Mouse (Mus musculus) ovary, adult 18-20 months (tissue): ENCODE measurements around the gene Stard10.

ENCODE experiments used
- DNase-seq: peaks from one replicate; pipeline ENCODE4 v3.0.0; 2022; ENCODE audit warnings: low spot score, mixed read lengths

Stard10 gene

GRCm38 (mm10) chr7:101302691-101303090 is 14.2 kb upstream of the Stard10 start:
- no peak for DNase-seq

GRCm38 (mm10) chr7:101306841-101307240 is 10.0 kb upstream of the Stard10 start:
- no peak for DNase-seq

GRCm38 (mm10) chr7:101309985-101310326 is 6.9 kb upstream of the Stard10 start:
- DNase-seq = no peak

- DNase-seq = peak; percentile 95
Observed at GRCm38 (mm10) chr7:101310327-101311028, 6.4 kb upstream of the Stard10 start.

GRCm38 (mm10) chr7:101311061-101311460 is 5.8 kb upstream of the Stard10 start:
- DNase-seq = no peak

- no peak for DNase-seq
Observed at GRCm38 (mm10) chr7:101313033-101313432, 3.9 kb upstream of the Stard10 start.

GRCm38 (mm10) chr7:101314396-101314795 is 2.5 kb upstream of the Stard10 start:
- DNase-seq = no peak

- no peak for DNase-seq
Observed at GRCm38 (mm10) chr7:101315699-101316098, 1.2 kb upstream of the Stard10 start.

GRCm38 (mm10) chr7:101316591-101317001 is 290 bp upstream of the Stard10 start:
- no peak for DNase-seq

- DNase-seq = no peak
Observed at GRCm38 (mm10) chr7:101318848-101319247, 2.0 kb downstream of the Stard10 start.

- DNase-seq = no peak
Observed at GRCm38 (mm10) chr7:101319796-101320195, 2.9 kb downstream of the Stard10 start.

- no peak for DNase-seq
Observed at GRCm38 (mm10) chr7:101320399-101321217, 3.7 kb downstream of the Stard10 start.

- no peak for DNase-seq
Observed at GRCm38 (mm10) chr7:101321218-101321827, 4.4 kb downstream of the Stard10 start.

- peak; percentile 24 for DNase-seq
Observed at GRCm38 (mm10) chr7:101323141-101323594, 6.3 kb downstream of the Stard10 start.

- no peak for DNase-seq
Observed at GRCm38 (mm10) chr7:101324142-101324962, 7.5 kb downstream of the Stard10 start.

GRCm38 (mm10) chr7:101326006-101326405 is 9.1 kb downstream of the Stard10 start:
- DNase-seq = no peak

- DNase-seq = no peak
Observed at GRCm38 (mm10) chr7:101327263-101327662, 10.4 kb downstream of the Stard10 start.

- DNase-seq = no peak
Observed at GRCm38 (mm10) chr7:101327786-101328185, 10.9 kb downstream of the Stard10 start.

GRCm38 (mm10) chr7:101328621-101329158 is 11.8 kb downstream of the Stard10 start:
- no peak for DNase-seq

GRCm38 (mm10) chr7:101329606-101330005 is 12.7 kb downstream of the Stard10 start:
- no peak for DNase-seq

- no peak for DNase-seq
Observed at GRCm38 (mm10) chr7:101330074-101330840, 13.4 kb downstream of the Stard10 start.
